Mouse (Mus musculus): ENCODE measurements at regions not wholly inside any gene's neighbourhood (a gene's known extent, or its start where the extent isn't known, plus 50 kb on each side); places are given as distances from the start of the nearest gene placed in this dataset.

DNA sequence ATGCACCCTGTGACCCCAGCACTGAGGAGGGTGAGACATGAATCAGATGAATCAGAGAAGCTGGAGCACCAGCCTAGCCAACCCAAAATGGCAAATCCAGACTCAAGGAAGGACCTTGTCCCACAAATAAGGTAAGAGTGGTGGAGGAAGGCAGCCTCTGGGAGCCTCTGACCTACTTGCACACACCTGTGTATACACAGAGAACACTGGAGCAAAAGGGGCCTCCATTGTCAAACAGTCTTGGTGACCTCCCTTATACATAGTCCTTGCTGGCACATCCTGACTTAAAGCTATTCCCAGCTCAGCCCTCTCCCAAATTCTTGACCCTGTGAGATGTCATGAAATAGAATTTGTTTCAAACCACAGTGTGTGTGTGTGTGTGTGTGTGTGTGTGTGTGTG is 57.1 kb downstream of the Inhbb start:
- intact Hi-C loops (cut with DNase I), result no loop called here
- no peak for DNase-seq (ENCODE audit: extremely low spot score in 1 of 2, low spot score in 2 of 2)

DNA sequence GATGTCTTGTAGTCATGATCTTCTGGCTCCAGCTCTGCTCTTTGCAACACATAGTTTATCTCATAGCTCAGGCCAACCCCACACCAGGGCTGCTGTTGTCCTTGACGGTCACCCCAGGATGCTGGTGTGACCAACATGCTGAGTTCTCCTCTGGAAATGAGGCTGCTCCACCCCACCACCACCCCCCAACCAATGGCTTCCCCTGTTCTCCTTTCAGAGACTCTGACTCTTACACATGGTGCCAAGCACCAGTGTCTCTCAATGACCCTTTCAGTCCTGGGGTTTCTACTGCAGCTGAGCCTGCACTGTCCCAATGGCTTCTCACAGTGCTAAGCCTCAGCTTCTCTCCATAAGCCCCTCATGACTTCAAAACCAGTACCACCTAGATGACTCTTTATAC is 64.0 kb downstream of the Inhbb start:
- intact Hi-C loops (cut with DNase I), result no loop called here
- DNase-seq (ENCODE audit: extremely low spot score in 1 of 2, low spot score in 2 of 2), result no peak

DNA sequence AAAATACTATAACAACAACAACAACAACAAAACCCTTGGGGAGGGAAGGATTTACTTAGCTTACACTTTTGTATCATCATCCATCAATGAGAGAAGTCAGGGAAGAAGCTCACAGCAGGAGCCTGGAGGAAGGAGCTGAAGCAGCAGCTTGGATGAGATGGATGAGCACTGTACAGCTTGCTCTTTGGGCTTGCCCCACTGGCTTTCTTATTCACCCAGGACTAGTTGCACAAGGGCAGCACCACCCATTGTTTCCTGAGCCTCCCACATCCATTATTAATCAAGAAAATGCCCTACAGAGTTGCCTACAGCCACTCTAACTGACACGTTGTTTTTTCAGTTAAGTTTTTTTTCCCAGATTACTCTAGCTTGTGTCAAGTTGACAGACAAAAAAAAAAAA is 65.1 kb downstream of the Inhbb start:
- intact Hi-C loops (cut with DNase I), result no loop called here
- no peak for DNase-seq (ENCODE audit: extremely low spot score in 1 of 2, low spot score in 2 of 2)

DNA sequence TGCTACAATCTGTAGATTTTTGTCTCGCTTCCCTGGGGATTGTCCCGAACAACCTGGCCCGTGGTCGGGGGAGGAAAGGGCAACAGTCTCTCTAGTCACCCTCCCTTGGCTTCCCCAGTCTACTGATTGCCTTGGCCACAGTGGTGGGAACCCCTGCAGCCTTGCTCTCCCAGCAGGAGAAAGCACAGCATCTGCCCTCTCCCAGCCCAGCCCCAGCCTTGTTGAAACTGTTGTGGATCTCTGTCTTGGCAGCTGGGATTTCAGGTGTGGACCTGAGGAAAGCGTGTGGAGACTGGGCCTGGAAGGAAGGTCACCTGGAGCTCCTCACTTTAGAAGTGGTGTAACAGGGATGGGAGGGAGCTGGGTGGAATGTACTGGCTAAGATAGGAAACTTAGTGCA is 66.6 kb downstream of the Inhbb start:
- DNase-seq (ENCODE audit: extremely low spot score in 1 of 2, low spot score in 2 of 2), result no peak
- intact Hi-C loops (cut with DNase I), result no loop called here

DNA sequence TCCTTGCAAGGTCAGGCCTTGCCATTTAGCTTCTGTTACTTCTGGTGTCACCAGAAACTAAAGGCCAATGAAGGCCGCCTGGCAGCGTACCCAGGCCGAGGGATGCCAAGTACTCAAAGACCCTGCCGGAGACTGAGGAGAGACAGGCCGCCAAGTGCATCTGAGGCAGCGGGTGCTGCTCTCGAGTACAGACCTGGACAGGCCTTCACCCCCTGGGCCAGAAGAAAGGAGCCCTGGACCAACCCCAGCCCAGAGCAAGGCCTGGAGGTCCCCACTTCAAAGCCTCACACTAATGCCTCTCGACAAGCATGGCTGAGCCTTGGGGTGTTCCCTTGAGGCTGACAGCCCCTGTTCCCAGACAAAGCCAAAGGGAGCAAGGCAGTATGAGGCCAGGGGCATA is 70.5 kb downstream of the Inhbb start:
- intact Hi-C loops (cut with DNase I), result no loop called here
- DNase-seq (ENCODE audit: extremely low spot score in 1 of 2, low spot score in 2 of 2), result no peak

DNA sequence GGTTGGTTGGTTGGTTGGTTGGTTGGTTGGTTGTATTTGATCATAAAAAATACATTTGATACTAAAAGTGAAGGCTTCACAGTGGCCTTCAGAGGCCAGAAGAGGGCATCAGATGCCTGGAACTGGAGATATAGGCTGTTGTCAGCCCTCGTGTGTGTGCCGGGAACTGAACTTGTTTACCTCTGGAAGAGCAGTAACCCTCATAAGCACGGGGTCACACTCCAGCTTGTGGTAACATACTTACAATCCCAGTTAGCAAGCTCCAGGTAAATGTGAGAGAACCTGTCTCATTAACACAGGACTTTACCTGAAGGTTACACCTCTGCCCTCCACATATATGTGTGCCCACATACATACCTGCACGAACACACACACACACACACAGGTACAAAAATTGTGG is 71.2 kb downstream of the Inhbb start:
- intact Hi-C loops (cut with DNase I), result no loop called here
- DNase-seq (ENCODE audit: extremely low spot score in 1 of 2, low spot score in 2 of 2), result no peak

DNA sequence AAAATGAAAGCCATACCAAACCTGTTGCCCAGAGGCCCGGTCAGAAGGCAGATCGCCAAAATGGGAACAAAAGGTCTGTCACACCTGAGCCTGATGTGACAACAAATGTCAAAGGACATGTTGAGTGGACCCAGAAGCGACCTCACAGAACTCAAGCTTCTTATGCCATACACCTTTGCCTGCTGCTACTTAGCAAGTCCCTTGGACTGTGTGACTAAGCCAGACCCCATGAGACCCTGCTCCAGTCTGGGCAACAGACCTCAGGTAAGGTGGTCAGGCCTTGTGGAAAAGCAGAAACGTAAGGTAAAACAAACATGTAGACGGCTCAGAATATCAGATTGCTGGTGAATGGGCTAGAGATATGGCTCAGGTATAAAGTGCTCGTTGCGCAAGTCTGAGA is 71.8 kb downstream of the Inhbb start:
- intact Hi-C loops (cut with DNase I), result no loop called here
- no peak for DNase-seq (ENCODE audit: extremely low spot score in 1 of 2, low spot score in 2 of 2)

DNA sequence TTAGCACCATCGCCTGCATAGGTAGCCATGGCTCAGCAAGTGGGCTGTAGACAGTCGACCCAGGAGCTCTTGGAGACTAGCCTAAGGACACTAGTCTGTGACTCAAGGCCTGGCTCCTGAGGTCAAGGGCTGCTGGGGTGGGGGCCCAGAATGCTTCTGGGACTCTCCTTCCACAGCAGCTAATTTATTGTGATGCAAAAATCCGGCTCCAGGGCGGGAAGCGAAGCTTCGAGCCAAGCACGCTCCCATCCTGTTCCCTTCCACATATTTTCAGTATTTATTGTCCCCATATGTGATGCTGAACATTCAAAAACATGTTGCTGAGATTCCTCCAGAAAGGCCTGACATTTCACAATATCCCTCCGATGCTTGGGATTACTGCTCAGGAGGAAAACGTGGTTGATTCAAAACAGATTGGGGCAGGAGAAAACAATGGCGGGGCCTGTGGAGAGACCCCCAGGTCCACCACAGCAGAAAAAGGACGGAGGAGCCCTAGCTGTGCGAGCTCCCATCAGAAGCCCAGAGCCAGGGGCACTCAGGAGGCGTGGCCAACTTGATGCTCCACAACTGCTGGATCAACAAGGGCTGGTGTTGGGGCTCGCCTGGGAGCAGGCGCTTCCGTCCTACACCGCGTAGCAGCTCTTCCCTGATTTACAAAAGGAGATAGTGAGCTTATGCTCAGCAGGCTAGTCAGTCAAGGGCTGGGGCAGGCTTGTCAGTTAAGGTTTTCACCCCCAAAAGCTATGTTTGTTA is 73.4 kb downstream of the Inhbb start:
- intact Hi-C loops (cut with DNase I), result no loop called here
- no peak for DNase-seq (ENCODE audit: extremely low spot score in 1 of 2, low spot score in 2 of 2)

DNA sequence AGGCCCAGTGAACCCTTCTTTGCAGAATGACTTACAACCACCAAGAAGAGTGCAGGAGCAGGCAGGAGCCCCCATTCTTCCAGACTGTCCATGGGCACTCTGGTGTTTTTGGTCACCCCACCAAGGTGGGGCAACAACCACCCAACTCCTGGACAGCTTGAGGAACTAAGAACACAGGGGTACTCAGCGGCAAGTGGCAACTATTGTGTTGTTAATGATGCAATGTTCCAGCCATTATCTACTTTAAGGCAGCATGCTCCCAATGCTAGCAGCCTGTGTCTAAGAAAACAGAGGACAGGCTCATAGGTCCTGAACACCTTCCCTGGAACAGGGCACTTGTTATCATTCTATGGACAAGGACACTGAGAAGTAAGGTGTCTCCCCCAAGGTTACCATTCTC is 74.3 kb downstream of the Inhbb start:
- DNase-seq (ENCODE audit: extremely low spot score in 1 of 2, low spot score in 2 of 2), result no peak
- intact Hi-C loops (cut with DNase I), result no loop called here

DNA sequence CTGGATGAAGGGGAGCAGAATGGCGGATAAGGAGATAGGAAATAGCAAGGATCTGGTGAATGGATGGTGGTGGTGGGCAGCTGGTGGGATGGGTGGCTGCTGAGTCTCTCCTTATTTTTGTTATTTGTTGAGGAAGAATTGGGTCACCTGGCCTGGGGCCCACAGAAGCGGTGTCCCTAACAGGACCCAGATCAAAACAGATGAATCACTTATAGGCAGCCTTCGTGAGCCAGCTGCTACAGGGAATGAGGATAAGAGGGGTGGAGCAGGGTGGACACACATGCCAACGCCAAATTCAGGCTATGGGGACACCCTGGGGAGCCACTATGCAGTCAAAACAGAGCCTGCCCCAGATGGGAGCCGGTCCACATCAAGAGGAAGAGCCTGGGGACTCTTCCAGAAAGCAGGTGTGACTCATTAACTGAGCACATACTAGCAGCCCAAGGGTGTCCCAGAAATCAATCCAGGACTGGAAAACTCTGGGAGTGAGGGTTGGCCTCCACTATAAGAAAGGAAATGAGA is 75.4 kb downstream of the Inhbb start:
- intact Hi-C loops (cut with DNase I), result no loop called here
- no peak for DNase-seq (ENCODE audit: extremely low spot score in 1 of 2, low spot score in 2 of 2)

DNA sequence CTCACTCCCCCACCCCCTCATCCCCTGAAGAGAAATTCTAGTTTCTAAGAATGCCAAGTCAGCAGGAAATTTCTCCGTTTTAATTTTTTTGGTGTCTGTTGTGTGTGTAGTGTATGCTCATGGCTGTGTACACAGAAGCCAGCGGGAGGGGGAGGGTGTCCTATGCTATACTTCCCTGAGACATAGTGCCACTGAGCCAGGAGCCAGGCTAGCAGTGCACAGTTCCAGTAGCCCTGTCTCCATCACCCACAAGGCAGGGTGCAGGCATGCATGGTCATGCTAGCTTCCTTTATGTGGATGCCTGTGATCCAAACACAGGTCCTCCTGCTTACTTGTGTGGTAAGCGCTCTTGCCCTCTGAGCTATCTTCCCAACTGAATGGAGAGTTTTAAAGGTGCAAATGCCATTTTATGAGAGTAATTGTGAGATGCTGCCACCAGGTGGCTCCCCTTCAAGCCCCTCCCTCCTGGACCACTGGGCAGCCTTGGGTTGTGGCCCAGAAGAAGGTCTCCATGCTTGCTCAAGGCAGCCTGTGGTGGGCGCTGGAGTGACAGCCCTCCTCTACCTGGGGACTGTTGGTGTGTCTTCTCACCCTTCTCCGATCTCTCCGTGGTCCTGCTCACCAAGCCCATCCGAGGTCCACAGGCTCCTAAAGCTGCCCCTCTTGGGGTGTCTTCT is 76.8 kb downstream of the Inhbb start:
- DNase-seq (ENCODE audit: extremely low spot score in 1 of 2, low spot score in 2 of 2), result no peak
- intact Hi-C loops (cut with DNase I), result no loop called here

DNA sequence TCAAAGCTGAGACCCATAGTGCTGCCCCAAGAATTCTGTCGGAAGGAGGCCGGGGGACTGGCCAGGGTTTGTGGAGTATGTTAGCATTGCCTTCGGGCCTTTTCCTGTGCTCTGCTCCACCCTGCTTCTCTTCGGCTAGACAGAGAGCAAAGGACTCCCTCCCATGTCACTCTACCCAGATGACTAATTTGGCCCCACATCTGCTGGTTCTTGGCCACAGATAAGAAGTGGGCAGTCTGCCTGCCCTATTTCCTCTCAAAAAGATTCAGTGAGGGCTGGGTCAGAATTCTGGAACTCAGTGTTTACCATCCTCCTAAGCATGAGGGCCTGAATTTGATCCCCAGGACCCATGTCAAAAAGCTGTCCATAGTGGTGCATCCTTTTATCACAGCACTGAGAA is 78.0 kb downstream of the Inhbb start:
- intact Hi-C loops (cut with DNase I), result no loop called here
- DNase-seq (ENCODE audit: extremely low spot score in 1 of 2, low spot score in 2 of 2), result no peak

DNA sequence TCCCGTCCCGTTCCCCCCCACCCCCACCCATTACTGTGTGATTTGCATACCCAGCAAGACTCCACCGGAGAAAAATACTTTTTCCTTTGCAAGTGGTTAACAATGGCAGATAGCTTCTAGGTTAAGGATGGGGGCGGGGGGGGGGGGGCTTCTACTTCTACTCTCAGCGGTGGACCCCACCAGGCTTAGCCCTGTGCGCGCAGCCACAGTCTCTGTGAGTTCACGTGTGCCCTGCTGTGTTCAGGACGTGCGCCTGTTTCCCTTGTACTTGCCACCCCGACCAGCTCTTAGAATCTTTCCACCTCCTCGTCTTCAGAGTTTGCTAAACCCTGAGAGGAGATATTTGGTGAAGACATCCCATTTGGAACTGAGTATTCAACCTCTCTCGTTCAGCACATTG is 86.9 kb downstream of the Inhbb start:
- intact Hi-C loops (cut with DNase I), result no loop called here
- DNase-seq (ENCODE audit: extremely low spot score in 1 of 2, low spot score in 2 of 2), result no peak

DNA sequence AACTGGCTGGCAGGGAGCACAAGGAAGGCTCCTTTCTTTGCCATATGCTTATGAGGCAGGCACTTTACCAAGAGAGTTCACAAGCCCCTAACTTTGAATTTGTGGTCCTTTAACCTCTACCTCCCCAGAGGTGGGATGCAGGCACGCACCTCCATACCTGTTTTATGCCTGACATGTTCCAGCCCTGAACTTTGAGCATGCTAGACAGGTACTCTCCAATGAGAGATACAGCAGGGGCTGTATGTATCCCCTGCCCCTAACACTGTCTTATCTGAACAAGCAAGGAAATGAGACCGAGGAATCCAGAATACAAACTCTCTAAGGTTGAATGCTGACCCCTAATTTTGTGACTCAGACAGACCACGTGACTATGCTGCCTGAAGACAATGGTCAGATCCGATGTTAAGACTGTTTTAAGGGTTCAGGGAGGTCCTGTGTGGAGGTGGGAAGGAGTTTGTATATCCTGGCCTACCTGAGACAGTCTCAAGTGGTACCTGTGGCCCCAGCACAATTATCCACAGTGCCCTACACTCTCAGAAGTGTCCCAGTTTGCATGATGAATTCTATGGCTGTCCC is 91.2 kb downstream of the Inhbb start:
- intact Hi-C loops (cut with DNase I), result no loop called here

DNA sequence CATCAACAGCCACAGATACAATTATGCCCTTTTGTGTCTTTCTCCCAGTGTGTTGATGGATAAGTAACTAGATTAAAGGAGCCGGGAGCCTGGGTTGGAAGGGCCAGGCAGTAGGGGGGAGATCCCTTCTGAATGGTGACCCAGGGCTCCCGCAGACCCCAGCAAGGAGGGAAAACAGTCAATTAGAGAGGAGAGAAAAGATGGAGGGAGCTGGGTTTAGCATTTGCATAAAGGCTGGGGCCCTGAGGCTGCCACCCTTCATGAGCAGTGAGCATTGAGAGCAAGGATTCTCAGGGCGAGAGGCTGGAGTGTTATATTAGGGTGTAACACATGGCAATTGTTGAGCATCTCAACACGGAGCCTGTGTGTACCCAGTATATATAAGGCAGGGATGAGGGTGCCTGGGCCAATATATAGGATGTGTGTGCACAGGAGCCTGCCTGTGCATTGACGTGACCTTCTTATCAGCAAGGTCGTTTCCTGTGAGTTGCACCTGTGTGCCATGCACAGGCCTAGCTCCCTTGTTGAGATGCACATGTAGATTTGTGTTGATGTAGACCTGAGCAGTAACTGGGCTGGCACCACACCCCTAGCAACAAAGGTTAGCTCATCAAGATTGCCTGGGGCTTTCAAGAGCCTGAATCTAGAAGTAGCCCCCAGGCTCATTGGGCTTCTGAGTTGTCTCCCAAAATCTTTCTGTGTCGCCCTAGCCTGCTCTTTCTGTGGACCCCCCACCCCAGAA is 92.2 kb downstream of the Inhbb start:
- intact Hi-C loops (cut with DNase I), result no loop called here
- no peak for DNase-seq (ENCODE audit: extremely low spot score in 1 of 2, low spot score in 2 of 2)

More for the DNA sequence above, 91.2 kb downstream of the Inhbb start:
- DNase-seq (ENCODE audit: extremely low spot score in 1 of 2, low spot score in 2 of 2), result no peak

DNA sequence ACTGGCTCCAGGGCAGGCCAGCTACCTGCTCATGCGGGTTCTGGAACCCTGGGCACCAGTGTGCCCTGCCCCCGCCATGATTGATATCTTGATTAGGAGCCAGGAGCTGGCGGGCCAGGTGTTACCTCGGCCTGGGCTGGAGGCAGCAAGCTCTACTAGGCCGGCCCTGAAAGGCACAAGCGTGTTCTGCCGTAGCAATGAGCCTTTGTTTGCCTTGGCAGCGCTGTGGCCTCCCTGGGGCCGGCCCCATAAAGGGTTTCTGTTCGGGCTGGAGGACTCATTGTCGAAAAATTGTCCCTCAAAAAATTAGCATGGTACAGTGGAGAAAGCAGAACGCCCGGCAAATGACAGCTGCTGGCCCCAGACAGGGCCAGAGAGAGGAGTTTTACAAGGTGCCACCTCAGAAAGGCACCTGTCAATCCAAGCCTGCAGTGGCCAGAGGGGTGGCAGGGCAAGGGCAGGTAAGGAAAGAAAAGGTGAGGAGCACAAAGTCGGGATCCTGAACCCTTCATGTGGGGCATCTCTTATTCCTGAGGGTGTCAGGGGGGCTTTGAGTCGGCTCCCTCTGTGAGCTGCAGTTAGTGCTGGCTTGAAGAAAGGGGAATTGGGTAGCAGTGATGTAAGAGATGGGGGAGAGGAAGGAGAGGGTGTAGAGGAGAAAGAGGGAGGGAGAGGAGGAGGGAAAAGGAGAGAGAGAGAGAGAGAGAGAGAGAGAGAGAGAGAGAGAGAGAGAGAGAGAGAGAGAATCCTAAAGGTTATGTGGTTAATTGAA is 92.9 kb downstream of the Inhbb start:
- intact Hi-C loops (cut with DNase I), result no loop called here
- peak; percentile 30 to 63 for DNase-seq (ENCODE audit: extremely low spot score in 1 of 2, low spot score in 2 of 2)

DNA sequence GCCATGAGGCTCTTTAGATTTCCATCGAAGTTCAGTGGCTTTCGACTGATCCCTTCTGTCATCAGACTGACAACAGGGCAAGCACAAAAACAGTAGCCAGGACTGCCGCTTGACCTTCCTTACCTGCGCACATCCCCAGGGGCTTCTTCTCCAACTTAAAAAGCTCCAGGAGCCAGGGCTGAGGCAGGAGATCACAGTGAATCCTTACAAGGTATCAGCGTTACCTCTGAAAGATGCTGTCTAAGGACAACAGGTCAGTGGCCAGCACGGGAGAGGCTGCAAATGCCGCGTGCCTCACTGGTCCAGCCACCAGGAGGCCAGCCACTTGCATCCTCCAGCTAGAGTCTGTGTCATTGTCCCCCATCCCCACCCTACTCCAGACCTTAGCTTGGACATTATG is 97.5 kb downstream of the Inhbb start:
- intact Hi-C loops (cut with DNase I), result no loop called here
- DNase-seq (ENCODE audit: extremely low spot score in 1 of 2, low spot score in 2 of 2), result no peak

DNA sequence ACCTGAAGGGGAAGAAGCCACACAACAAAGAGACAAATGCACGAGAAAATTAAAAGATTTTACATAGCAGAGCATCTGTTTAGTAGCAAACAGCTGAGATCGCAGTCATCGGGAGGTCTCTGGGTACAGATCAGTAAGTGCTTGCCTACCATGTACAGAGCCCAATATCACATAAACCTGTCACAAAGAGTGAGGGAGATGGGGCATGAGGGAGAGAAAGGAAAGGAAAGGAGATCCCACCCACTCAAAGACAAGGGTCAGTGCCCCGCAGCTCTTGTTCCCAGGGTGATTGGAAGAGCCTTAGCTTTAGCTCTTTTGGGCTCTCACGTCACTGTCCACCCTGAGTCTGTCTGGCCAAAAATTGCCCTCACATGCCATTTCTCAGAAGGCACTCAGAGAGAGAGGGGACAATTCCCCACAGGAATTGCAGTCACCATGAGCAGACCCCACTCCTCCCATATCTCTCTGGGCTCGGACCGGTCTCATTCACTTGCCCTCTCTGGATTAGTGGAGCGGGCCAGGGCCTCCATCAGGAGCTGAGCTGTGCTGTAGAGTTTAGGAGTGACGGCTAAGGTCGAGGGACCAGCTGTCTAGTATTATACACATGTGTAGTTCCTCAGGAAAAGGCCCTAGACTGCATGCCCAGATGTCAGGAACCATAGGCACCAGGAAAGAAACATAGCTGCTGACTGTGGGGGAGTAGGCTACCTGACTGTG is 99.6 kb downstream of the Inhbb start:
- intact Hi-C loops (cut with DNase I), result no loop called here
- DNase-seq (ENCODE audit: extremely low spot score in 1 of 2, low spot score in 2 of 2), result no peak
